Mouse (Mus musculus) intestine, embryonic 16.5 days (tissue): ENCODE results near the gene Ankrd12. TPM values are rescaled to one million over a fixed set of nuclear protein-coding genes. Genes with fewer than 3 reads are reported as not detected.
A peak's percentile ranks its signal among the peaks of the same experiment; 100 is the strongest.

Source experiments
- ATAC-seq: fragments of 200-750 bp; cut with Nextera tagmentation; 2 replicates; pipeline ENCODE4 v1.8.0; 2017; ENCODE audit warnings: moderate TSS enrichment, moderate library complexity
- H3K27ac ChIP-seq: fragments of 300-500 bp; sonication (generic); 2 replicates; pipeline ENCODE4 v1.5.1; 2014; ENCODE audit warnings: mild to moderate bottlenecking, low read length
- H3K27me3 ChIP-seq: fragments of 300-500 bp; sonication (generic); replicated peaks from 2 replicates; pipeline ENCODE4 v1.6.1; 2014; ENCODE audit warnings: low read length, control low read depth, mixed read lengths; ENCODE audit not compliant: control insufficient read depth, insufficient read depth
- H3K36me3 ChIP-seq: fragments of 300-500 bp; sonication (generic); 2 replicates; pipeline ENCODE4 v1.6.1; 2014; ENCODE audit warnings: low read length, control low read depth; ENCODE audit not compliant: control insufficient read depth, insufficient read depth
- H3K4me1 ChIP-seq: fragments of 300-500 bp; sonication (generic); 2 replicates; pipeline ENCODE4 v1.6.1; 2014; ENCODE audit warnings: low read length, control low read depth, mixed read lengths; ENCODE audit not compliant: control insufficient read depth, insufficient read depth
- H3K4me2 ChIP-seq: fragments of 300-500 bp; sonication (generic); 2 replicates; pipeline ENCODE4 v1.6.1; 2014; ENCODE audit warnings: low read depth, low read length, control low read depth
- H3K4me3 ChIP-seq: fragments of 300-500 bp; sonication (generic); 2 replicates; pipeline ENCODE4 v1.5.1; 2014; ENCODE audit warnings: mild to moderate bottlenecking, low read length
- H3K9ac ChIP-seq: fragments of 300-500 bp; sonication (generic); 2 replicates; pipeline ENCODE4 v1.6.1; 2014; ENCODE audit warnings: low read depth, low read length
- H3K9me3 ChIP-seq: fragments of 300-500 bp; sonication (generic); 2 replicates; pipeline ENCODE4 v1.6.1; 2016; ENCODE audit warnings: low read length, control low read depth; ENCODE audit not compliant: control insufficient read depth
- WGBS: fragments of 180-500 bp; shearing (Covaris S2); extraction: QIAGEN DNeasy Blood & Tissue Kit; methylation state at CpG from one replicate; pipeline ENCODE4 v1.1.7; 2014; 5-methylcytosine and 5-hydroxymethylcytosine counted together
- polyA plus RNA-seq: library from polyadenylated mRNA; unstranded; fragments of >200 nt; fragmentation: Nextera tagmentation; extraction: Ambion mirVana; gene quantifications from 2 replicates; pipeline ENCODE4 v1.2.1, GENCODE M21; 2015

Ankrd12 gene
- 24.4 and 24.9 TPM in 2 replicates for polyA plus RNA-seq

- Histone ChIP-seq H3K4me3 (peak within 1 kb of the TSS; percentile 96), H3K9me3 (no peaks in the 10 kb centered on the region), H3K27ac (peak within 1 kb of the TSS; percentile 90), H3K4me2 (peak within 1 kb of the TSS; percentile 84), H3K36me3 (peaks cover 4% of the 10 kb centered on the region; the same call in 1 of the 2 replicates), H3K27me3 (no peaks in the 10 kb centered on the region), H3K9ac (peak within 1 kb of the TSS; percentile 81), H3K4me1 (no peaks in the 10 kb centered on the region)
- WGBS, result 3% methylated on average over 52 of the region's 53 CpGs
- peak; percentile 99 for ATAC-seq
Observed at GRCm38 (mm10) chr17:66076934-66077333, at the start of gene Ankrd12. Gene Ankrd12 (minus strand): TSS chr17:66077089.

GRCm38 (mm10) chr17:66125211-66125610 lies 48.3 kb upstream of the Ankrd12 start:
- H3K36me3 ChIP-seq, result peaks cover under 1% of the 10 kb centered on the region; the same call in 1 of the 2 replicates
- no peak overlapping the region for H3K4me3 ChIP-seq
- H3K4me2 ChIP-seq, result no peak overlapping the region
- no peak overlapping the region for H3K9ac ChIP-seq
- WGBS, result 74% methylated on average over 5 of the region's 5 CpGs
- 0 out of 2 replicates have a peak, but pooled peaks cover 5% of the 10 kb centered on the region for H3K4me1 ChIP-seq
- H3K27ac ChIP-seq, result no peak overlapping the region
- no peaks in the 10 kb centered on the region for H3K27me3 ChIP-seq
- ATAC-seq, result no peak
- H3K9me3 ChIP-seq, result no peaks in the 10 kb centered on the region

GRCm38 (mm10) chr17:66123816-66124610 lies 47.1 kb upstream of the Ankrd12 start:
- peak overlapping the region; percentile 83 for H3K4me2 ChIP-seq
- H3K36me3 ChIP-seq, result peaks cover under 1% of the 10 kb centered on the region; the same call in 1 of the 2 replicates
- WGBS, result under 1% methylated on average over 20 of the region's 20 CpGs
- no peaks in the 10 kb centered on the region for H3K27me3 ChIP-seq
- peak; percentile 49 for ATAC-seq
- H3K9me3 ChIP-seq, result no peaks in the 10 kb centered on the region
- H3K4me3 ChIP-seq, result peak overlapping the region; percentile 92
- peak overlapping the region; percentile 96 for H3K27ac ChIP-seq
- 0 out of 2 replicates have a peak, but pooled peaks cover 5% of the 10 kb centered on the region for H3K4me1 ChIP-seq
- peak overlapping the region; percentile 86 for H3K9ac ChIP-seq

GRCm38 (mm10) chr17:66123066-66123815 lies 46.4 kb upstream of the Ankrd12 start, which contains the start of gene Ddx11:
Gene Ddx11 (plus strand): TSS chr17:66123520.
- H3K36me3 ChIP-seq, result peaks cover 3% of the 10 kb centered on the region; the same call in 1 of the 2 replicates
- H3K27me3 ChIP-seq, result no peaks in the 10 kb centered on the region
- peak within 1 kb of the TSS; percentile 83 for H3K4me2 ChIP-seq
- 5% methylated on average over 45 of the region's 45 CpGs for WGBS
- H3K9ac ChIP-seq, result peak within 1 kb of the TSS; percentile 86
- H3K9me3 ChIP-seq, result no peaks in the 10 kb centered on the region
- peak within 1 kb of the TSS; percentile 96 for H3K27ac ChIP-seq
- H3K4me1 ChIP-seq, result 0 out of 2 replicates have a peak, but pooled peaks cover 5% of the 10 kb centered on the region
- peak; percentile 94 for ATAC-seq
- H3K4me3 ChIP-seq, result peak within 1 kb of the TSS; percentile 92

- no peak overlapping the region for H3K9ac ChIP-seq
- no peak overlapping the region for H3K27ac ChIP-seq
- WGBS, result 96% methylated on average over 1 of the region's 1 CpGs
- H3K36me3 ChIP-seq, result peaks cover 12% of the 10 kb centered on the region
- no peak for ATAC-seq
- H3K4me1 ChIP-seq, result 0 out of 2 replicates have a peak, but pooled peaks cover 5% of the 10 kb centered on the region
- H3K9me3 ChIP-seq, result no peaks in the 10 kb centered on the region
- no peaks in the 10 kb centered on the region for H3K27me3 ChIP-seq
- H3K4me3 ChIP-seq, result no peak overlapping the region
- no peak overlapping the region for H3K4me2 ChIP-seq
Observed at GRCm38 (mm10) chr17:66120701-66121100, 43.8 kb upstream of the Ankrd12 start.

GRCm38 (mm10) chr17:66118991-66119390 lies 42.1 kb upstream of the Ankrd12 start:
- no peak overlapping the region for H3K9ac ChIP-seq

GRCm38 (mm10) chr17:66112166-66112565 lies 35.3 kb upstream of the Ankrd12 start:
- Histone ChIP-seq H3K9me3 (no peaks in the 10 kb centered on the region), H3K36me3 (peaks cover 16% of the 10 kb centered on the region), H3K4me2 (peak overlapping the region; percentile 54), H3K4me3 (peak overlapping the region; percentile 95), H3K27ac (no peak overlapping the region), H3K9ac (peak overlapping the region; percentile 87), H3K27me3 (no peaks in the 10 kb centered on the region), H3K4me1 (peaks cover 14% of the 10 kb centered on the region; the same call in 1 of the 2 replicates)
- ATAC-seq, result no peak
- WGBS, result 28% methylated on average over 4 of the region's 4 CpGs

More at GRCm38 (mm10) chr17:66118991-66119390, 42.1 kb upstream of the Ankrd12 start:
- 91% methylated on average over 8 of the region's 8 CpGs for WGBS
- Histone ChIP-seq H3K27me3 (no peaks in the 10 kb centered on the region), H3K4me3 (no peak overlapping the region), H3K36me3 (peaks cover 21% of the 10 kb centered on the region), H3K4me2 (no peak overlapping the region), H3K9me3 (no peaks in the 10 kb centered on the region), H3K4me1 (no peaks in the 10 kb centered on the region), H3K27ac (no peak overlapping the region)
- no peak for ATAC-seq

GRCm38 (mm10) chr17:66111402-66111959 lies 34.6 kb upstream of the Ankrd12 start, which contains the start of gene Washc1:
Gene Washc1 (plus strand): TSS chr17:66111545.
- no peaks in the 10 kb centered on the region for H3K27me3 ChIP-seq
- H3K9ac ChIP-seq, result peak within 1 kb of the TSS; percentile 87
- peak within 1 kb of the TSS; percentile 95 for H3K4me3 ChIP-seq
- peaks cover 14% of the 10 kb centered on the region; the same call in 1 of the 2 replicates for H3K4me1 ChIP-seq
- H3K36me3 ChIP-seq, result peaks cover 15% of the 10 kb centered on the region
- H3K4me2 ChIP-seq, result peak within 1 kb of the TSS; percentile 54
- peak; percentile 99 for ATAC-seq
- 1% methylated on average over 32 of the region's 41 CpGs for WGBS
- H3K27ac ChIP-seq, result peak within 1 kb of the TSS; percentile 84
- no peaks in the 10 kb centered on the region for H3K9me3 ChIP-seq
